Mouse (Mus musculus) bone marrow, adult 2 months (tissue): Measurements from ENCODE around the gene Mat2b. TPM values are rescaled to one million over a fixed set of nuclear protein-coding genes. Genes with fewer than 3 reads are reported as not detected.
A peak's percentile ranks its signal among the peaks of the same experiment; 100 is the strongest.
"Not testable (repeated sequence)": the region's sequence is repeated elsewhere in the genome, so short reads cannot be mapped to it uniquely, and the experiment has no call there.

Experiments
- H3K27ac ChIP-seq: fragments of 200-500 bp; 2 replicates; pipeline ENCODE4 v1.5.1; 2012; ENCODE audit warnings: low read depth, mild to moderate bottlenecking, control low read depth, inconsistent platforms, low read length; ENCODE audit not compliant: control insufficient read depth, poor library complexity, insufficient read depth
- H3K4me1 ChIP-seq: fragments of 200-500 bp; 2 replicates; pipeline ENCODE4 v1.6.1; 2011; ENCODE audit warnings: low read length; ENCODE audit not compliant: control insufficient read depth, insufficient read depth
- H3K4me3 ChIP-seq: fragments of 200-500 bp; replicated peaks from 2 replicates; pipeline ENCODE3; 2011; ENCODE audit warnings: mild to moderate bottlenecking, low read depth, low read length, control low read depth; ENCODE audit not compliant: control insufficient read depth
- CTCF ChIP-seq: fragments of 200-500 bp; IDR thresholded peaks from 2 replicates; pipeline ENCODE4 v1.5.1; 2011; ENCODE audit warnings: low read length, control low read depth; ENCODE audit not compliant: control insufficient read depth, insufficient read depth
- POLR2A ChIP-seq: fragments of 200-500 bp; IDR thresholded peaks from 2 replicates; pipeline ENCODE4 v1.6.1; 2011; ENCODE audit warnings: low read depth, mild to moderate bottlenecking, control low read depth, low read length, borderline replicate concordance; ENCODE audit not compliant: control insufficient read depth
- WGBS: fragments of 180-500 bp; shearing (Covaris S2); methylation state at CpG from one replicate; pipeline ENCODE4 v1.1.7; 2018; 5-methylcytosine and 5-hydroxymethylcytosine counted together
- polyA plus RNA-seq: library from polyadenylated mRNA; stranded (reverse); fragments of >200 nt; gene quantifications from 2 replicates; pipeline ENCODE4 v1.2.4, GENCODE M21; 2011; ENCODE audit warnings: low replicate concordance; ENCODE audit not compliant: missing spikeins, insufficient read depth, insufficient read length

Gene Mat2b
- polyA plus RNA-seq, 1 experiment: 34.2 TPM

GRCm38 (mm10) chr11:40715524-40715923, 20.5 kb upstream of the Mat2b start:
- Histone ChIP-seq H3K4me3 (no peak overlapping the region), H3K4me1 (no peaks in the 10 kb centered on the region), H3K27ac (no peak overlapping the region)
- 94% methylated on average over 5 of the region's 5 CpGs for WGBS
- TF ChIP-seq POLR2A (no peak), CTCF (no peak)

DNA sequence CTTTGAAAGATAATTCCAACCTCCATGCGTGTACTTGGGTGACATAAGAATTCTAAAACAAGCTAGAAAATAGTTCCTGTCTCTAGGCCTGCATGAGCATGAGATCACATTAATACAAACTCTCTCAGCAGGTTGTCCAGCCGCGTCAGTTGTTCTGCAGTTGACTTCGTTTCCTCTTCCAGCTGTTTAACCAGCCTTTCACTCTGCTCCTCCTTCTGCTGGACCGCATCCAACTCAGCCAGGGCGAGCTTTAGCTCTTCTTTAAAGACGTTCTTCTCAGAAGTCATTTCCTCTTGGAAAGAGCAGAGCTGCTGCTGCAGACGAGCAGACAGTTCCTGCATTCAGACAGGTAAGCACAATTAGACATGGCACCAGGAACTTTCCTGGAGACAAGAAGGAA, 18.9 kb upstream of the Mat2b start:
- H3K4me3 ChIP-seq: no peak overlapping the region
- 48% methylated on average over 8 of the region's 8 CpGs for WGBS
- TF ChIP-seq CTCF (no peak), POLR2A (no peak)
- no peaks in the 10 kb centered on the region for H3K4me1 ChIP-seq
- no peak overlapping the region for H3K27ac ChIP-seq

GRCm38 (mm10) chr11:40709899-40710298, 14.9 kb upstream of the Mat2b start:
- not testable (repeated sequence) for H3K4me1 ChIP-seq, H3K4me3 ChIP-seq, H3K27ac ChIP-seq
- WGBS: 51% methylated on average over 6 of the region's 6 CpGs

DNA sequence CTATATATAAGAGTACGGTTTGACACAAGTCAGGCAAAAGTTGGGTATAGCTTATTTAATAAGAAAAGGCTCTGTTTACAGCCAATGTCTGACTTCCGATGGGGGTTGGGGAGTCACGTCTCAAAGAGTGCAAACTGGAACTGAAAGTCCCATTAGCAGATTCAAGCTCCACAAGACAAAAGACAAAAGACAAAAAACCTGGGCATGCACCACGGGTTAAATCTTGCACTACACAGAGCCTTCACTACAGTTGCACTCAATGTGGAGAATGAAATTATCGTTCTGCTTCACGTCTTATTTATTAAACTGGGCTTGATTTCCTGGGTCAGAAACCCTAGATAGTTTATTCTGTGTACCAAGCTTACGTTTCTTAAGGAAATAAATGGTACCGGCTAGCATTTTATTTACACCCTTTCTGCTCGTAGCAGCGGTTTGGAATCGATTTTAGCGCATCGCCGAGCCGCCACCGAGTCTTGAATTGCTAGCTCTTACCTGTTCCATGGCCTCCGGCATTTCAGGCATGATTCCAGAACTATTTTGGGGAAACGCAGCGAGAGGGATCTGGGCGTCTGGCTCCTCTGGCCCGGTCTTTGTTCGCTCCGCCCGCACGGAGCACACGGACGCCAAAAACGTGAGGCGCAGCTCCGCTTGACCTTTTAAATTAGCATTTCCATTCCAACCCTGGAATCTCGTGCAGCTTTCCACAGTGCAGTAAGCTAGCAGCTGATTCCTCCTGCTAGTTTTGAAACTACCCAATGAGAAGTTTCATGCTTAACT, 504 bp downstream of the Mat2b start:
- WGBS: under 1% methylated on average over 31 of the region's 31 CpGs
- Histone ChIP-seq H3K27ac (peak overlapping the region; percentile 85), H3K4me3 (peak overlapping the region; percentile 73), H3K4me1 (peaks cover 8% of the 10 kb centered on the region)
- TF ChIP-seq POLR2A (peak; percentile 25; the same call in 1 of the 2 replicates), CTCF (no peak)

DNA sequence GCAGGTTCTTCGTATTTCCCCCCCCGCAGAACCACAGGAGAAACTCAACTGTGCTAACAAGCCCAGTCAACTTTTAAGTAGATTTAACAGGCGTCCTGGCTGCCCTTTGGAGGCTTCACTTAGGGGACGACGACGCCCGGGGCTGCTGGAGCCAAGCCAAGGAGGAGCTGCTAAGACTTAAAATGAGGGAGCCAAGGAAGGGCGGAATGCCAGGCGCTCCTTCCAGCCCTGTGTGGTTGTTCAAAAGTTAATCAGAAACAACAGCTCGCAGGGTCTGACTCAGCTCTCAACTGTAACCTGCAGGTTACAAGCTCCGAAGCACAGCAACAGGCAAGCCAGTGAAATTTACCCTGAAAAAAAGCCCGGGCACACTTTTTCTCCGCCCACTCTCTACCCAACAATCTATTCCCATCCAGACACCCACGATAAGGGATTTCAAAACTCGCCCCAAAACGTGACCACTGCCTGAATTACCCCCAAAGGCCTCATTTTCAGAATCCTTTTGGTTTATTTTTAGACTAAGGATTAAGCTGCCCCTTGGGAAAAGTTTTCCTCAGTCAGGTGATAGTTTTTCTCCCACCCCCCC, 1.5 kb downstream of the Mat2b start:
- Histone ChIP-seq H3K4me3 (peak overlapping the region; percentile 54), H3K4me1 (peaks cover 8% of the 10 kb centered on the region), H3K27ac (peak overlapping the region; percentile 92)
- under 1% methylated on average over 16 of the region's 16 CpGs for WGBS
- TF ChIP-seq POLR2A (no peak), CTCF (no peak)

GRCm38 (mm10) chr11:40692511-40693365, 2.3 kb downstream of the Mat2b start:
- Histone ChIP-seq H3K4me3 (peak overlapping the region; percentile 94), H3K4me1 (peaks cover 8% of the 10 kb centered on the region), H3K27ac (peak overlapping the region; percentile 92)
- TF ChIP-seq POLR2A: peak; percentile 75
- TF ChIP-seq CTCF: no peak
- under 1% methylated on average over 36 of the region's 36 CpGs for WGBS

DNA sequence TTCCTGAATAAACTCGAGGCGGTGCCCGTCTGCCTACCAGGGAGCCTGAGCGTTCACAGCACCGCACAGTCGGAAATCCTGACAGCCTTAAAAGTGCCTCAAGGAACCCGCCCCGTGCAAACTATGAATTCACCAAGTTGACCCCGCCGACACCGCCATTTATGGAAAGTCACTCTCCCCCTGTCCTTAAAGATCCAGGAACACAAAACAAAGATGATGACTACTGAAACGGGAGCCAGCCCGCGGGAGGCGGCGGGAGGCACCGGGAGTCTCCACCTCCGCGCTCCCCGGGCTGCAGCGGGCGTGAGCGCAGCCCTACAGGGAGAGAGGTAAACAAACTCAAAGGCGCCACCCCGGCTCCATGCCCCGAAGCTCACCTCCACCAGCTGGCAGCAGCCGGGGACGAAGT, 2.9 kb downstream of the Mat2b start:
- under 1% methylated on average over 28 of the region's 28 CpGs for WGBS
- peak overlapping the region; percentile 94 for H3K4me3 ChIP-seq
- peak overlapping the region; percentile 88 for H3K27ac ChIP-seq

DNA sequence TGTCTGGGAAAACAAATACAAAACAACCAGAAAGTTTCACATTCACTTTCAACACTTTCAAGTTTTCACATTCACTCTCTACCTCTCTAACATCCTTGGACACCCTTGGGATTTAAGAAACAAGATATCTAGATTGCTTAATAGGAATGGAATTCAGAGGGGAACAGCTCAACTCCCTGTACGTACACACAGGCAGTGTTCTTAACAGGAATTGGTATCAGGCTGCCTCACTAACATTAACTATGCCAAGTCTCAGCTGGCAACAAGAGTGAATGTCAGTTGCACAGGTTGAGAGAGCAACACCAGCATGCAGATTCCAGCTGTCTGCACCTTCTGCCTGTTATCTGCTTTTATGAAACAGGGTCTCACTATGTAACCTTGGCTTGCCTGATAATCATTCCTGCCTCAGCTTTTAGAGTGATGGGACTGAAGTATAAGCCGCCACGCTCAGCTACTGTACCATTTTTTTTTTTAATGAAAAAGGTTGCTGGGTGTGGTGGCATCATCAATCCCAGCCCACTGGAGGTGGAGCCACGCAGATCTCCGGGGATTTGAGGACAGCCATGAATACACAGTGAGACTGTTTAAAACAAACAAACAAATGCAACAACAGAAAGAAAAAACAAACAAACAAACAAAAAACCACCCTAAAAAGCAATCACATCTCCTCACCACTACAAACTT, 4.4 kb downstream of the Mat2b start:
- Histone ChIP-seq H3K4me3 (no peak overlapping the region), H3K27ac (no peak overlapping the region), H3K4me1 (peaks cover 8% of the 10 kb centered on the region)
- no peak for TF ChIP-seq CTCF
- 50% methylated on average over 5 of the region's 5 CpGs for WGBS

More for the DNA sequence above, 2.9 kb downstream of the Mat2b start:
- TF ChIP-seq CTCF: 0 out of 2 replicates have a peak, but pooled peaks have one; percentile 3
- TF ChIP-seq POLR2A: no peak
- peaks cover 8% of the 10 kb centered on the region for H3K4me1 ChIP-seq
